ENCODE assay signal across 8 mouse cellular contexts in genomic region chr11:115764698-115765097, GRCm38 (mm10). TPM values are rescaled to one million over a fixed set of nuclear protein-coding genes. Genes with fewer than 3 reads are reported as not detected.
DNase-seq lines count a peak whose midpoint lies in the region; ATAC-seq and TF ChIP-seq lines count a peak whose summit lies in the region.

No protein-coding gene starts in this region.

- 22% methylated on average over 2 of the region's 2 CpGs for WGBS in intestine, postnatal 0 days
- WGBS in neural tube, embryonic 13.5 days: 28% methylated on average over 2 of the region's 2 CpGs

- no peak for TF ChIP-seq CTCF in layer of hippocampus, adult 2 months (conservative IDR thresholded peaks at IDR 0.05)
- no peak for TF ChIP-seq CTCF in embryonic fibroblast, embryonic 13.5 days (IDR thresholded peaks at IDR 0.05; ENCODE audit: borderline replicate concordance, insufficient read depth, low read length)
- TF ChIP-seq CTCF in intestine, postnatal 0 days (IDR thresholded peaks at IDR 0.05; ENCODE audit: low read depth): no peak

- H3K9me3 ChIP-seq in intestine, postnatal 0 days (ENCODE audit: control insufficient read depth): no peaks in the 10 kb centered on the region
- no peaks in the 10 kb centered on the region for H3K9me3 ChIP-seq in neural tube, embryonic 13.5 days

- TF ChIP-seq POLR2A in embryonic fibroblast, embryonic 13.5 days (IDR thresholded peaks at IDR 0.05; ENCODE audit: low read depth, low read length): no peak

- no peaks in the 10 kb centered on the region for H3K27me3 ChIP-seq in intestine, postnatal 0 days (replicated peaks; ENCODE audit: control insufficient read depth, insufficient read depth, low read length)
- no peaks in the 10 kb centered on the region for H3K27me3 ChIP-seq in neural tube, embryonic 13.5 days

- H3K4me3 ChIP-seq in layer of hippocampus, adult 2 months: peak overlapping the region; percentile 71
- peak overlapping the region; percentile 12; the same call in 1 of the 2 replicates for H3K4me3 ChIP-seq in embryonic fibroblast, embryonic 13.5 days (ENCODE audit: insufficient read depth, low read length)
- peak overlapping the region; percentile 81 for H3K4me3 ChIP-seq in intestine, postnatal 0 days (ENCODE audit: low read depth, low read length)
- H3K4me3 ChIP-seq in neural tube, embryonic 13.5 days: peak overlapping the region; percentile 80

- no peaks in the 10 kb centered on the region for H3K36me3 ChIP-seq in intestine, postnatal 0 days (ENCODE audit: control insufficient read depth, insufficient read depth)
- no peaks in the 10 kb centered on the region for H3K36me3 ChIP-seq in neural tube, embryonic 13.5 days

- H3K4me2 ChIP-seq in intestine, postnatal 0 days (replicated peaks; ENCODE audit: low read depth): peak overlapping the region; percentile 86
- peak overlapping the region; percentile 71 for H3K4me2 ChIP-seq in neural tube, embryonic 13.5 days

- H3K4me1 ChIP-seq in embryonic fibroblast, embryonic 13.5 days (ENCODE audit: control insufficient read depth, insufficient read depth, low read length): no peaks in the 10 kb centered on the region
- H3K4me1 ChIP-seq in intestine, postnatal 0 days (replicated peaks; ENCODE audit: control insufficient read depth, insufficient read depth, low read length): no peaks in the 10 kb centered on the region
- peaks cover 31% of the 10 kb centered on the region for H3K4me1 ChIP-seq in neural tube, embryonic 13.5 days (replicated peaks)

- DNase-seq in layer of hippocampus, adult 2 months (ENCODE audit: low spot score in 2 of 2): no peak
- no peak for DNase-seq in layer of hippocampus, adult 11-12 months (ENCODE audit: low spot score)
- DNase-seq in T-cell, adult 2 months (ENCODE audit: low spot score): no peak
- DNase-seq in urinary bladder, postnatal 4 days (ENCODE audit: low spot score in 2 of 2): no peak
- DNase-seq in cerebellum, adult 8-10 months: no peak

- H3K27ac ChIP-seq in layer of hippocampus, adult 2 months: peak overlapping the region; percentile 99
- H3K27ac ChIP-seq in embryonic fibroblast, embryonic 13.5 days (ENCODE audit: insufficient read depth, low read length): no peak overlapping the region
- H3K27ac ChIP-seq in intestine, postnatal 0 days (ENCODE audit: low read depth, low read length): no peak overlapping the region
- peak overlapping the region; percentile 77; the same call in 1 of the 2 replicates for H3K27ac ChIP-seq in neural tube, embryonic 13.5 days (replicated peaks)

- H3K9ac ChIP-seq in intestine, postnatal 0 days (ENCODE audit: low read depth, low read length): peak overlapping the region; percentile 85; the same call in 1 of the 2 replicates
- peak overlapping the region; percentile 69 for H3K9ac ChIP-seq in neural tube, embryonic 13.5 days

- no peak for ATAC-seq in intestine, postnatal 0 days
- ATAC-seq in neural tube, embryonic 13.5 days (ENCODE audit: low read depth): no peak

RNA-seq across cellular contexts. Expression of gene Tmem94, which starts 0.5 kb away (rescaled TPM):
- 10 to 100 TPM; 47.4 to 58.2 TPM for total RNA-seq in layer of hippocampus, adult 2 months (2021)
- 15.1 and 17.4 TPM in 2 replicates for polyA plus RNA-seq in embryonic fibroblast, embryonic 13.5 days (2011; ENCODE audit: insufficient read length, low read depth, missing spikeins)
- 8.2 and 8.6 TPM in 2 replicates for polyA plus RNA-seq in intestine, postnatal 0 days (2015; fragmentation: Nextera tagmentation; extraction: Ambion mirVana)
- polyA plus RNA-seq in neural tube, embryonic 13.5 days (2015; fragmentation: Nextera tagmentation; extraction: Ambion mirVana): 25.4 and 25.8 TPM in 2 replicates

RNA-seq across cellular contexts. Expression of gene Caskin2, which starts 48.7 kb away (rescaled TPM):
- total RNA-seq in layer of hippocampus, adult 2 months (2021): 10 to 100 TPM; 17.7 to 19.7 TPM
- 10.0 and 13.1 TPM in 2 replicates for polyA plus RNA-seq in embryonic fibroblast, embryonic 13.5 days (2011; ENCODE audit: insufficient read length, low read depth, missing spikeins)
- polyA plus RNA-seq in intestine, postnatal 0 days (2015; fragmentation: Nextera tagmentation; extraction: Ambion mirVana): 7.4 and 7.6 TPM in 2 replicates
- polyA plus RNA-seq in neural tube, embryonic 13.5 days (2015; fragmentation: Nextera tagmentation; extraction: Ambion mirVana): 13.8 and 15.2 TPM in 2 replicates

RNA-seq across cellular contexts. Expression of gene Tsen54, which starts 49.8 kb away (rescaled TPM):
- 10 to 100 TPM; 11.8 to 13.0 TPM for total RNA-seq in layer of hippocampus, adult 2 months (2021)
- polyA plus RNA-seq in embryonic fibroblast, embryonic 13.5 days (2011; ENCODE audit: insufficient read length, low read depth, missing spikeins): 10.1 and 12.2 TPM in 2 replicates
- polyA plus RNA-seq in intestine, postnatal 0 days (2015; fragmentation: Nextera tagmentation; extraction: Ambion mirVana): 16.7 and 17.0 TPM in 2 replicates
- polyA plus RNA-seq in neural tube, embryonic 13.5 days (2015; fragmentation: Nextera tagmentation; extraction: Ambion mirVana): 22.7 and 23.4 TPM in 2 replicates

RNA-seq across cellular contexts. Expression of gene Grb2, which starts 56.3 kb away (rescaled TPM):
- total RNA-seq in layer of hippocampus, adult 2 months (2021): 100 to 1,000 TPM; 182 to 198 TPM
- polyA plus RNA-seq in embryonic fibroblast, embryonic 13.5 days (2011; ENCODE audit: insufficient read length, low read depth, missing spikeins): 61.1 and 69.3 TPM in 2 replicates
- 60.5 and 61.3 TPM in 2 replicates for polyA plus RNA-seq in intestine, postnatal 0 days (2015; fragmentation: Nextera tagmentation; extraction: Ambion mirVana)
- 189 and 191 TPM in 2 replicates for polyA plus RNA-seq in neural tube, embryonic 13.5 days (2015; fragmentation: Nextera tagmentation; extraction: Ambion mirVana)

RNA-seq across cellular contexts. Expression of gene Llgl2, which starts 59.2 kb away (rescaled TPM):
- 1 to 10 TPM; 1.6 to 2.3 TPM for total RNA-seq in layer of hippocampus, adult 2 months (2021)
- polyA plus RNA-seq in embryonic fibroblast, embryonic 13.5 days (2011; ENCODE audit: insufficient read length, low read depth, missing spikeins): 3.0 and 3.7 TPM in 2 replicates
- 60.5 and 61.8 TPM in 2 replicates for polyA plus RNA-seq in intestine, postnatal 0 days (2015; fragmentation: Nextera tagmentation; extraction: Ambion mirVana)
- 1.4 and 1.8 TPM in 2 replicates for polyA plus RNA-seq in neural tube, embryonic 13.5 days (2015; fragmentation: Nextera tagmentation; extraction: Ambion mirVana)

Comparison
In these comparisons a context has a peak if more than half of its experiments do, and no peak if none do; other contexts are left out.
1. H3K27ac ChIP-seq: peak in layer of hippocampus, adult 2 months (single experiment) and neural tube, embryonic 13.5 days (single experiment); none in embryonic fibroblast, embryonic 13.5 days (single experiment) and intestine, postnatal 0 days (single experiment).
2. H3K4me3 ChIP-seq: peak in every context shown above with its lines; median percentile 81 in intestine, postnatal 0 days; 80 in neural tube, embryonic 13.5 days; 71 in layer of hippocampus, adult 2 months; 12 in embryonic fibroblast, embryonic 13.5 days.